Mouse (Mus musculus): ENCODE results near the gene Lin7b.

DNA sequence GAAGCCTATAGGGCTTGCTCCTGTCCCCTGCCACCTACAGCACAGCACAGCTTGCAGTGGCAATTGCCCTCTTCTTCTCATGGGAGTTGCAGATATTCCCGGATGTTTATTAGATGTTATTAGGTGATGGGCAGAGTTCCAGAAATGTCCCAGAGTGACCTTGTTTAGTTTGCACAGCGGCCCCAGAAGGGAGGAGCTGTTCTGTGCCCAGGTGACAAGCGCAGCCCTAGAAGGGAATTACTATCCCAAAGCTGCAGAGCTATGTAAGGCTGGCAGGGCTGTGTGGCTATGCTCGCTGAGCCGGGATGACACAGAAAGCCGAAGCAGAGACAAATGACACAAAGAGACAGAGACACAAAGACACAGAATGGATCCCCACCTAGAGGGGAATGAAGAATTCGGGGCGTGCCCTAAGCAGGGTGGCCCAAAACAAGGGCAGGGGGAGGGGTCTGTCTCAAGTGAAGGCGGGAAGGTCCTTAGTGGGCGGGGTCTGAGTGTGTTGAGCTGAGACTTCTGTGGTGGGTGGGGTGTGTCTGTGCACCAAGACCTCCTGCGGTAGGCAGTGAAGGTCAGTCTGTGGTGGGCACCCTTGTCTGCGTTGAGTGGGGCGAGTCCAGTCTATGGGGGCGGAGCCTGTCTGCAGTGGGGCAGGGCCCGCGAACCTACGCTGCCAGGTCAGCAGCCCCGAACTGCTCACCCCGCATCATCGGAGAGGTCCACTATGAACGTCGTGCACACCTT, 37.5 kb downstream of the Lin7b start:
- TF ChIP-seq CTCF (IDR thresholded peaks at IDR 0.05; ENCODE audit: insufficient read depth, low read depth, low read length) (no peak), POLR2A (IDR thresholded peaks at IDR 0.05; ENCODE audit: insufficient read depth, low read depth, low read length) (no peak)

Data from olfactory bulb, adult 2 months (tissue).